Mouse (Mus musculus) ovary, postnatal 36 days (tissue): Measurements from ENCODE around the gene Cryz.
A peak's percentile ranks its signal among the peaks of the same experiment; 100 is the strongest.

ENCODE experiments used
- DNase-seq: peaks from one replicate; pipeline ENCODE4 v3.0.0; 2022; ENCODE audit warnings: low spot score, mixed read lengths

Cryz gene

GRCm38 (mm10) chr3:154596488-154596933 is at the start of gene Cryz:
Gene Cryz, plus strand, starts transcription at chr3:154596711.
- peak; percentile 86 for DNase-seq

- no peak for DNase-seq
Observed at GRCm38 (mm10) chr3:154547549-154548426, 48.7 kb upstream of the Cryz start.

GRCm38 (mm10) chr3:154548868-154549301 is 47.6 kb upstream of the Cryz start:
- DNase-seq = no peak

DNA sequence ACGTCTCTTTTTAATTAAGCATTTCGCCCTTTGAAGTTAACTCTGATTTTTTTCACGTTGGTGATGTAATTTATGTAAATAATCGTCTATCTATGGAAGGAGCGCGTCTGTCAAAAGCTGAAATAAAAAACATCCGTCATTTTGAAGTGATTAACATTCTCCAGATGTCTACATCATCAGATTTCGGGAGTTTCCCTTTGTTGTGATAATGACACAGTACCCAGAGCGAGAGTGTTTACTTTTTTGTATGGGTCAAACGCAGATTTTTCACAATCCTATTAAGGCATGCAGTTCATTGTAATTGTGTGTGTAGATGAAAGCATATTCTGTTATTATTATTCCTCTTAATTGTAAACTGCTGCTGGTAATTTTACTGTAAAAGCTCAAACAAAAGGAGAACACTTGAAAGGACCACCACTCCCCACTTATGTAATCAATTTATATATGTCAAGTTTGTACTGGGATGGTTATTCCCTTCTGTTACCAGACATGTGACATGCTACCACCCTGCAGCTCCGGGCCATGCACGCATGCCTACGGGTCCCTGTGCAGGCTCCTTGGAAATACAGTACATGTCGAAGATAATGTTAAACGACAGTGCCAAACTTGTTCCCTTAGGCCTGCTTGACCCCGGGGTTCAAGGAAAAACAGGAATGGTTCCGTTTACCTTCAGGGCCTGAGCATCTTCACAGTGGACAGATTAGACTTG is 46.0 kb upstream of the Cryz start:
- DNase-seq = no peak

GRCm38 (mm10) chr3:154551035-154551411 is 45.5 kb upstream of the Cryz start:
- DNase-seq = no peak

- no peak for DNase-seq
Observed at GRCm38 (mm10) chr3:154562192-154562591, 34.3 kb upstream of the Cryz start.

DNA sequence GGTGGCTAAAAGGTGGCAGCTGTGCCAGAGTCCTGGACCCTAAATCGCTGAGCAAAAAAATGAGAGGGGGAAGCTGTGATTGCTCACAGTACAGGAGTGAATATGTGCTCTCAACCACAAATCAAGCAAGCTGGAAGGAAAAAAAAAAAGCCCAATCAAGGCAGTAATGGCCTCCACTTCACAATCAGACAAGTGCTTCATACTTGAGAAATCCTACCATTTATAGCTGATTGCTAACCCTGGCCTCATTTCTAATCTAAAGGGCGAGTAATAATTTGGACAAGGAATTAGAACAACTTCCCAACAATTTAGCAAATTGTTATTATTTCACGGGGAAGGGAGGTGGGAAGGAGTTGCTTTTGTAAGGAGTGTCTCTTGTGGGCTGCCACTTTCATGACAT is 31.1 kb upstream of the Cryz start:
- no peak for DNase-seq

GRCm38 (mm10) chr3:154570029-154570575 is 26.4 kb upstream of the Cryz start:
- no peak for DNase-seq

DNA sequence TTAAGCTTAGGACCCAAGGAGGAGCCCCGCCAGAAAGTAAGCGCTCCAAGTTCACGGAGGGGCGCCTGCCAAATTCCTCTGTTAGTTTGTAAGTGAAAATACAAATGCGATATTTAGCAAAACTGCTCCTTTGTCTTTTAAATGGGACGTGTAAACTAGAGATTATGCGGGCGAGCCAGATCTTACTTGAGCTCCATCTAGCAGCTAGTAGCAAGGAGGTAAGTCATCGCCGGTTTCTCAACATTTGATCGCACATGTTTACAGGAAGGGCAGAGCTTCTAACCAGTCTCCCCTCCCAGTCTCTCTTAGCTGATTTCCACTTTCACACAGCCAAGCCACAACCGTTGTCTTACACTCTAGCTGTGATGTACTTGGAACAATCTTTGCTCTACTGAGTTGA is 25.7 kb upstream of the Cryz start:
- DNase-seq = no peak

GRCm38 (mm10) chr3:154572341-154572972 is 24.1 kb upstream of the Cryz start:
- peak; percentile 63 for DNase-seq

DNA sequence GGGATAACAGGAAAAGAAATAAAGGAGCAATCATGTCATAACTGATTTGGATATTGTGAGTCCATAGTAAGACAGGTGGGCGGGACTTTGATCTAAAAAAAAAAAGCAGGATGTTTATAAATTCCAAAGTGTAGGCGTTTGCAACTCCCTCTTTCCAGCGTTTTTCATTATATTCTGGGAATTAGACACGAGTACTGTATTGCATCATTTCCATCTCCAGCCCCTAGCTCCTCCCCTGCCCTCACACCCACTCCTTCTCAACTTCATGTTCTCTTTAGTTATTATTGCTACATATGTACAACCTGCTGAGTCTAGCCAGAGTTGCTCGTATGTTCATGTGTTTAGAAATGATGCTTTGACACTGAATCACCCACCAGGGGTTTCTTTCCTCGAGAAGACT is 22.8 kb upstream of the Cryz start:
- no peak for DNase-seq

DNA sequence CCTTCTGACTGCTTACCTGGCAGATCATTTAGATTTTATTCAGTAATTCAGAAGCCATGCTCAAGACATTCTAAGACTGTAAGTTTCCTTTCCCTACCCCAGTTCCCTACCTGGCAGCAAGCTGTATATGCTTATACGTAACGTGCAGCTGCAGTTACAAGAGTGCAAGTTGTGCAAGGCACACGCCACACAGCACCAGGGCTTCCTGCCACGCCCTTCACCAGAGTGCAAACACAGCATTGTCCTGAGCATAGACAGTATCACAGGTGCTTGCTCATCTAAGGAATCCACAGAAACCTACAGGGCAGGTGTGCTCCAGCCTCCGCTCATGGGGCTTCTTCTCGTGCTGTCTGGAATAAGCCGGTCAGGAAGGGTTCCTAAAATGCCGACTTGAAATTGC is 18.6 kb upstream of the Cryz start:
- no peak for DNase-seq

DNA sequence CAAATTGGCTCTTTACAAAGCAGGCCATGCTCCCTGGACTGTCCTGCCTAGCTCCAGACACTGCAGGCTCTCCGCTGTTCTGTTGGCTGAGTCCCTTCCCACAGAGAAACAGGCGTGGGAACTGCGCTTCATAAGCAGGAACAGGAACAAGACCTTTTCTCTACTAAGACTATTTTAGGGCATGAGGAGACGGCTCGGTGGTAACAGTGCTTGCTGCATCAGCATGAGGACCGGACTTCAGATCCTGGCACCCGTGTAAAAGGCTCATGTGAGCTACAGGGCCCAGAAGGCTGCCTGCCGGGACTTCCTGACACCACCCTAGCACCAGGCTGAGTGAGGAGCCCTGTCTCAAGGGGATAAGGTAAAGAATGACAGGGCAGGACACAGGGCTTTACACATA is 12.2 kb upstream of the Cryz start:
- DNase-seq = no peak

DNA sequence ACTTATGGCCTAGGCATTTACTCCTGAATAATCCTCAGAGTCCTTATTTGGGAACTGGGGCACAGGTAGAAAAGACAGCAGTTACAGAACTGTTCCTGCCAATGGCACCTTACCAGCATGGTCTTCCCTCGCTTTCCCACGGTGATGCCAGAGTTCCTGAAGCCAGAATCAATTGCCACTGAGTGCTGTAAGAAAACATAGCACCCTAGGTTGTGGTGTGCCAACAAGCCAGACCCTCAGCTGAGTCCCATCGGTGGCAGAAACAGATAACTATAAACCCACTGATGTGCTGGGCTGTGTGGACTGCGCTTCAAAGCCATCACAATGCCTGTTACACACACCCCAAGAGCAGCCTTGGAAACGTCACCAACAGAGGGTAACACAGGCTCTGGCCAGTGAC is 5.5 kb upstream of the Cryz start:
- no peak for DNase-seq

DNA sequence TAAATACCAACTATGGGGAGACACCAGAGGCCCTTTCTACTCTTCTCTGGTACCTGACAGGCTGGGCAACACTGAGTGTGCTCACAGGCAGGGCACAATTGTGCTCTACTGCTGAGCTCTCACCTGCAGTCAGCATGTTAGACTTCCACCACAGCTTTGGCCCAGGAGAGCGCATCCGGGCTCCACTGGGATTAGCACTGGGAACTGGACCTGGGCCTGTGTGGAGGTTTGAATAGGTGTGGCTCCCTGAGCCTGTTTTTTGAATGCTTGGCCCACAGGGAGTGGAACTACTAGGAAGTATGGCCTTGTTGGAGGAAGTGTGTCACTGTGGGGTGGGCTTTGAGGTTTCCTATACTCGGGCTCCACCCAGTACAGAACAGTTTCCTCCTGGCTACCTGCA is 4.9 kb upstream of the Cryz start:
- no peak for DNase-seq

DNA sequence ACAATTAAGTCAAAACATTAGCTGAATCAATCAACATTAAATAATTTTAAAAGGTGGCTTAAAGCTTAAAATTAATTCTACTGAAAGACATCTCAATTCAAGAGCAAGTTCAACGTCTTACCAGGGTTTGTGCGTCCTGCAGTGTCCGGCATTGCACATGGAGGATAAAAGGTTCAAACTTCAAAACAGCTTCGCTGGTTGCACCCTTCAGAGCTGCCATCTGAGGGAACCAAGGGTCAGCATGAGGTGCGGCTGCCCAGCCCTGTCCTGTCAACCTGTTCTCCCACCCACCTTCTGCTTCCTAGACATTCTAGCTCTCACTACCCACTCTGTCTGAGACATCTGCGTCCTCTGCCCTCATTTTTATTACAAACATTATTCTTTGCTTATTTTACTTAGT is 2.9 kb upstream of the Cryz start:
- no peak for DNase-seq

DNA sequence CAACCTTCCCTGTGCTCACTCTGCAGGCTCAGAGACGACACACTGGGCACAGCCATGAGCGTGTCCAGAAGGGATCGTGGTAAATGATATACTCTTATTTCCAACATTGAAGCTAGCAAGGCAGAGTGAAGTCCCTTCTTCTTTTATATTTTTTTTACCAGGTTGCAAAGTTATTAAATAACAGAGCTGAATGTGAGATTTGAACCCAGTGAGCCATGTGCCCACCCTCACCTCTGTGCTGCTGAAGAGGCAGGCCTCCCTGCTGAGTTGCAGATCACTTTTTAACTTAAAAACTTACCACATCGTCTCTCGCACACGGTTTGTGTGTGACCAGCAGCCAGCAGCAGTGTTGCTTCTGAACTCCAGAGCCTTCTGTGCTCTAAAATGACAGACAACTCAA is 2.4 kb upstream of the Cryz start:
- no peak for DNase-seq

DNA sequence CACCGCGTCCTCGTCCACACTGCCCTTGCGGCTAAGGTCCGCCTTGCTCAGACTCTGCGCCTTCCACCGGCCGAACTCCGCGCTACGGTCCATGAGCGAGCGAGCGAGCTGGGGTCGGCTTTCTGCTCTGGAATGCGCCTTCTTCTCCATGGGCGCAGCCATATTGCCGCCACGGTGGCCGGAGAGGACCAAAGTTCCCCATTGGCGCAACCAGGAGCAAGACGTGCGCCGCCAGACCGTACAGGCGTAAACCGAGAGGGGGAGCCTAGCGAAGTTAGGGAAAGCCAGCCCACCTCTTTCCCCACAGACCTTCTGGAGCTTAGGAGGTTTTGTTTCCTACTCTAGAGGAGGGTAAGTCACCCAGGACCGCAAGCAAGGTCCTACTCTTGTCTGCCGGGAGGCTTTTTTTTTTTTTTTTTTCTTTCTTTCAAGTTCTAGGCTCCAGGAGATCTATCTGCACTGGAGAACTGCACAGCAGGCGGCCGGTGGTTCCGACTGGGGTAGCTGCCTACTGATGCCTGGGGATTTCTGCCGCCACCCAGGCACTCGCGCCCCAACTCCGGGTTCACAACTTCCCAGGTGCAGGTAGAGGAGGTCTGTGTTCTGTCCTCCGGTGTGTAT is 533 bp downstream of the Cryz start, which contains the start of gene Tyw3:
Tyw3 (minus strand) TSS at position 171 of the 621 bp plus-strand sequence.
- peak; percentile 97 for DNase-seq

GRCm38 (mm10) chr3:154597561-154597960 is 1.1 kb downstream of the Cryz start:
- DNase-seq = no peak

GRCm38 (mm10) chr3:154602141-154602540 is 5.6 kb downstream of the Cryz start:
- DNase-seq = no peak

GRCm38 (mm10) chr3:154604871-154605270 is 8.4 kb downstream of the Cryz start:
- DNase-seq = no peak

GRCm38 (mm10) chr3:154607896-154608295 is 11.4 kb downstream of the Cryz start:
- DNase-seq = no peak
